Mouse (Mus musculus): ENCODE data around the gene Mtus2. TPM values are rescaled to one million over a fixed set of nuclear protein-coding genes. Genes with fewer than 3 reads are reported as not detected.

The Mtus2 gene
- polyA plus RNA-seq, 1 experiment, result 0.04 TPM

DNA sequence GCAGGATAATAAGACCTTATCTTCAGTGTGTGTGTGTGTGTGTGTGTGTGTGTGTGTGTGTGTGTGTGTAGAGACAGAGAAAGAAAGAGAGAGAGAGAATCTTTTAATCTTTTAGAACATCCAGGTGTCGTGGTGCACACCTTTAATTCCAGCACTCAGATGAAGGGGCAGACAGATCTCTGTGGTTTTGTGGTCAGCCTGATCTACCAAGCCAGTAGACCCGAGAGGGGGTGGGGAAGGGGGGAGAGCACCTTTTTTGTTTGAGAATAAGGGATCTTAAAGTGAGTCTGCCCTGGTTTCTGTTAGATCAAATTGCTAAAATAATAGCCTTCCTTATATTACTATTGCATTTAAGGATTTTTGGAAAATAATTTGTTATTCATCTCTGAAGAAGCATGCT is 309.7 kb downstream of the Mtus2 start:
- Histone ChIP-seq H3ac (ENCODE audit: control insufficient read depth, insufficient read length, low read depth) (no peak overlapping the region), H3K79me2 (ENCODE audit: control insufficient read depth, insufficient read depth) (no peaks in the 10 kb centered on the region), H3K27me3 (ENCODE audit: control insufficient read depth, insufficient read depth, insufficient read length) (peaks cover 15% of the 10 kb centered on the region), H3K79me3 (ENCODE audit: low read depth) (no peaks in the 10 kb centered on the region), H3K36me3 (ENCODE audit: control insufficient read depth, insufficient read depth) (no peaks in the 10 kb centered on the region), H3K4me3 (ENCODE audit: insufficient read depth, poor library complexity, severe bottlenecking) (no peak overlapping the region)
- no peak for TF ChIP-seq CTCF (IDR thresholded peaks at IDR 0.05; ENCODE audit: control insufficient read depth, insufficient read depth, insufficient read length)

DNA sequence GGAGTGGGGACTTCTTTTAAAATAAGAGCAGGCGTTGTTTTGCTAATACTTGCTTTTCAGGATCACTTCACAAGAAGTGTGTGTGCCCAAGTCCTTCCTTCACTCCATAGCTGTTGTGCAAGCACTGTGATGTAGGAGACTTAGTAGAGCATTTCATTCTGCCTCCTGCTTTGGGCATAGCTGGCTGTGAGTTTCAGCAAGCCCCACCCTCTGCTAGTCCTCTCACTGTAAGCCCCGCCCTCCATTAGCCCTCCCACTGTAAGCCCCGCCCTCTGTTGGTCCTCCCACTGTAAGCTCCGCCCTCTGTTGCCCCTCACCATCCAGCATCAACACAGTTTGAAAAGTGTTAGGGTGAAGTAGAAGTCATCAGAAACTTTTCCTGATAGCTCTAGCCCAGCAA is 310.3 kb downstream of the Mtus2 start:
- Histone ChIP-seq H3K79me2 (ENCODE audit: control insufficient read depth, insufficient read depth) (no peaks in the 10 kb centered on the region), H3K27me3 (ENCODE audit: control insufficient read depth, insufficient read depth, insufficient read length) (peaks cover 15% of the 10 kb centered on the region), H3K79me3 (ENCODE audit: low read depth) (no peaks in the 10 kb centered on the region), H3ac (ENCODE audit: control insufficient read depth, insufficient read length, low read depth) (no peak overlapping the region), H3K4me3 (ENCODE audit: insufficient read depth, poor library complexity, severe bottlenecking) (no peak overlapping the region), H3K36me3 (ENCODE audit: control insufficient read depth, insufficient read depth) (no peaks in the 10 kb centered on the region)
- TF ChIP-seq MYOD1 (IDR thresholded peaks at IDR 0.05; ENCODE audit: control insufficient read depth, insufficient read length, low read depth) (no peak), CEBPB (IDR thresholded peaks at IDR 0.05; ENCODE audit: low read depth) (no peak), MYOG (IDR thresholded peaks at IDR 0.05; ENCODE audit: control insufficient read depth, extremely low read depth, insufficient read length) (no peak), FOSL1 (IDR thresholded peaks at IDR 0.05; ENCODE audit: insufficient read depth, low read length, poor library complexity, severe bottlenecking) (no peak), CTCF (IDR thresholded peaks at IDR 0.05; ENCODE audit: control insufficient read depth, insufficient read depth, insufficient read length) (no peak), USF1 (IDR thresholded peaks at IDR 0.05; ENCODE audit: low read depth) (no peak), MAX (IDR thresholded peaks at IDR 0.05) (no peak)

DNA sequence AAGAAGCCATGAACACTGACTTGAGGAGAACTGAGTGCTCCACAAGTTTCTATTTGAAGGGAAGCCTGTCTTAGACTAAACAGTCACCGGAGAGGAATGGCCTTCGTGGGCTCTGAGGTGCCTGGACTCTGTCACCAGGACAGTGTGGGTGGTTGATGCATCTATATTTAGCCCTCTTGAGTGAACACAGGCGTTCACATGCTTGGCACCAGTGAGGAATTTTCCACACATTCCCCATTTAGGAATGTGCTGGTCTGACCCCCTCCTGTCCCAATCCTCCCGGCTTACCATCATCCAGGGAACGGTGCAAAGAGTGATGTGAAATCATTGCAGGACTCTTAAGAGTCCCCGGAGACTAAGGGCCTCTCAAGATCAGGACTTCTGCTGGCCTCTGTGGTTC is 314.9 kb downstream of the Mtus2 start:
- Histone ChIP-seq H3K27me3 (ENCODE audit: control insufficient read depth, insufficient read depth, insufficient read length) (no peaks in the 10 kb centered on the region), H3K79me3 (ENCODE audit: low read depth) (no peaks in the 10 kb centered on the region), H3ac (ENCODE audit: control insufficient read depth, insufficient read length, low read depth) (no peak overlapping the region), H3K4me3 (ENCODE audit: insufficient read depth, poor library complexity, severe bottlenecking) (no peak overlapping the region), H3K79me2 (ENCODE audit: control insufficient read depth, insufficient read depth) (no peaks in the 10 kb centered on the region), H3K36me3 (ENCODE audit: control insufficient read depth, insufficient read depth) (no peaks in the 10 kb centered on the region)
- no peak for TF ChIP-seq MAX (IDR thresholded peaks at IDR 0.05)
- no peak for TF ChIP-seq FOSL1 (IDR thresholded peaks at IDR 0.05; ENCODE audit: insufficient read depth, low read length, poor library complexity, severe bottlenecking)
- no peak for TF ChIP-seq CEBPB (IDR thresholded peaks at IDR 0.05; ENCODE audit: low read depth)
- no peak for TF ChIP-seq MYOG (IDR thresholded peaks at IDR 0.05; ENCODE audit: control insufficient read depth, extremely low read depth, insufficient read length)
- no peak for TF ChIP-seq MYOD1 (IDR thresholded peaks at IDR 0.05; ENCODE audit: control insufficient read depth, insufficient read length, low read depth)
- no peak for TF ChIP-seq CTCF (IDR thresholded peaks at IDR 0.05; ENCODE audit: control insufficient read depth, insufficient read depth, insufficient read length)
- TF ChIP-seq USF1 (IDR thresholded peaks at IDR 0.05; ENCODE audit: low read depth), result no peak

DNA sequence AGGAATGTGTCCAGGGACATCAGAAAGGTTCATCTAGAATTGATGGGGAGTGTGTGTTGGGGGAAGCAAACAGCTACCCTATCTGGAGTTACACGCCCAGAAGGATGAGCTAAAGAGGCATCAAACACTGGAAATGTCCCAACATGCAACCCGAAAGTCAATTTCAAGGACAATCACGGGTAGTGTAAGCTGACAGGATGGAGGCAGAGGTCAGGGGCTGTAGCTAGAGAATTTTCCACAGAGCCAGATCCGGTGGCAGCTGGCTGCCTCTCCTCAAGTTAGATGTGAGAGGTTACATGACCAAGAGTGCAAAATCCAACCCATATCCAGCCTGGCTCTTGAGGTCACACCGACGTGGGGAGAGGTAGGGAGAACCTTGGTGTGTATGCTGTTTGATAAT is 315.7 kb downstream of the Mtus2 start:
- H3K27me3 ChIP-seq (ENCODE audit: control insufficient read depth, insufficient read depth, insufficient read length), result no peaks in the 10 kb centered on the region
- no peak overlapping the region for H3K4me3 ChIP-seq (ENCODE audit: insufficient read depth, poor library complexity, severe bottlenecking)
- H3K79me2 ChIP-seq (ENCODE audit: control insufficient read depth, insufficient read depth), result no peaks in the 10 kb centered on the region
- H3ac ChIP-seq (ENCODE audit: control insufficient read depth, insufficient read length, low read depth), result no peak overlapping the region
- no peaks in the 10 kb centered on the region for H3K36me3 ChIP-seq (ENCODE audit: control insufficient read depth, insufficient read depth)
- TF ChIP-seq MYOD1 (IDR thresholded peaks at IDR 0.05; ENCODE audit: control insufficient read depth, insufficient read length, low read depth), result no peak
- TF ChIP-seq USF1 (IDR thresholded peaks at IDR 0.05; ENCODE audit: low read depth), result no peak
- no peak for TF ChIP-seq MYOG (IDR thresholded peaks at IDR 0.05; ENCODE audit: control insufficient read depth, extremely low read depth, insufficient read length)
- no peak for TF ChIP-seq CEBPB (IDR thresholded peaks at IDR 0.05; ENCODE audit: low read depth)
- no peak for TF ChIP-seq CTCF (IDR thresholded peaks at IDR 0.05; ENCODE audit: control insufficient read depth, insufficient read depth, insufficient read length)
- TF ChIP-seq FOSL1 (IDR thresholded peaks at IDR 0.05; ENCODE audit: insufficient read depth, low read length, poor library complexity, severe bottlenecking), result no peak
- TF ChIP-seq MAX (IDR thresholded peaks at IDR 0.05), result no peak
- no peaks in the 10 kb centered on the region for H3K79me3 ChIP-seq (ENCODE audit: low read depth)

DNA sequence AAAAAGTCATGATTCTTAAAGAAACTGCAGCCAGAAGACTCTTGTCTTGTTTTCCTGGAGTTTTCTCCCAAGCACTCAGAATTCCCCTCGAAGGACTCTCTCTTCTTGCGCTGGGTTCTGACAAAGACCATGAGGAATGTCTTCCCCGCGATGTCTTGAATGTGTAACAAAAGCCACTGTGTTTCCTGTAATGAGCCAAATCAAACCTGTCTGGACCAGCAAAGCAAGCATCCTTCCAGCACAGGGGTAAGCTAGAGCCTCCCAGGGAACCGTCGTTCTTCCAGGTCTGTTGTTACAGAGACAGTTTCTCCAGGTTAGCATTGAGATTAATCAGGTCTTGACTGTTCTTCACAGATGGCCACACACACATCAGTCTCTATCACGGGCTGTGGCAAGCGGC is 321.1 kb downstream of the Mtus2 start:
- no peak overlapping the region for H3ac ChIP-seq (ENCODE audit: control insufficient read depth, insufficient read length, low read depth)

DNA sequence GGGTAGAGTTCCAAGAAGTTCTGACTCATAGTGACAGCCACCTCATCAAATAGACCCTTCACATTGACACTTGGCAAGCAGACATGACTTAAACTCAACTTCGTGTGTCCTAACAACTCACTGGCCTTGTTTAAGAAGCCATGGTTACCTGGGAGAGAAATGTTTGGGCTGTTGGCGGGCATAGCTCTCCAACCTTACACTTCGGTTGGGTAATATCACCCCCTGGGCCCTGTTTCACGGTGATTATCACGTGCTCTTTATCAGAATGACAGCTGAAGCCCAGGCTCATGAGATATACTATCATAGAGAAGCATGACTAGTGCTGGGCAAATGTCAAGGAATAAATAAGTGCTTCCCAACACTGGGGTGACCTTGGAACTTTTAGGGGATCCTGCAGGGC is 323.2 kb downstream of the Mtus2 start:
- H3K4me3 ChIP-seq (ENCODE audit: insufficient read depth, poor library complexity, severe bottlenecking), result no peak overlapping the region
- no peaks in the 10 kb centered on the region for H3K79me3 ChIP-seq (ENCODE audit: low read depth)
- peaks cover 4% of the 10 kb centered on the region for H3K27me3 ChIP-seq (ENCODE audit: control insufficient read depth, insufficient read depth, insufficient read length)
- H3K79me2 ChIP-seq (ENCODE audit: control insufficient read depth, insufficient read depth), result no peaks in the 10 kb centered on the region
- no peaks in the 10 kb centered on the region for H3K36me3 ChIP-seq (ENCODE audit: control insufficient read depth, insufficient read depth)
- H3ac ChIP-seq (ENCODE audit: control insufficient read depth, insufficient read length, low read depth), result no peak overlapping the region
- TF ChIP-seq MAX (IDR thresholded peaks at IDR 0.05) (no peak), USF1 (IDR thresholded peaks at IDR 0.05; ENCODE audit: low read depth) (no peak), MYOD1 (IDR thresholded peaks at IDR 0.05; ENCODE audit: control insufficient read depth, insufficient read length, low read depth) (no peak), CTCF (IDR thresholded peaks at IDR 0.05; ENCODE audit: control insufficient read depth, insufficient read depth, insufficient read length) (no peak), CEBPB (IDR thresholded peaks at IDR 0.05; ENCODE audit: low read depth) (no peak), FOSL1 (IDR thresholded peaks at IDR 0.05; ENCODE audit: insufficient read depth, low read length, poor library complexity, severe bottlenecking) (no peak), MYOG (IDR thresholded peaks at IDR 0.05; ENCODE audit: control insufficient read depth, extremely low read depth, insufficient read length) (no peak)

More for the DNA sequence above, 321.1 kb downstream of the Mtus2 start:
- no peaks in the 10 kb centered on the region for H3K79me2 ChIP-seq (ENCODE audit: control insufficient read depth, insufficient read depth)
- no peak overlapping the region for H3K4me3 ChIP-seq (ENCODE audit: insufficient read depth, poor library complexity, severe bottlenecking)
- H3K79me3 ChIP-seq (ENCODE audit: low read depth), result no peaks in the 10 kb centered on the region
- peaks cover 4% of the 10 kb centered on the region for H3K27me3 ChIP-seq (ENCODE audit: control insufficient read depth, insufficient read depth, insufficient read length)
- H3K36me3 ChIP-seq (ENCODE audit: control insufficient read depth, insufficient read depth), result no peaks in the 10 kb centered on the region
- no peak for TF ChIP-seq MYOG (IDR thresholded peaks at IDR 0.05; ENCODE audit: control insufficient read depth, extremely low read depth, insufficient read length)

Measured in C2C12 (cell line).